In the genomic region with DNA sequence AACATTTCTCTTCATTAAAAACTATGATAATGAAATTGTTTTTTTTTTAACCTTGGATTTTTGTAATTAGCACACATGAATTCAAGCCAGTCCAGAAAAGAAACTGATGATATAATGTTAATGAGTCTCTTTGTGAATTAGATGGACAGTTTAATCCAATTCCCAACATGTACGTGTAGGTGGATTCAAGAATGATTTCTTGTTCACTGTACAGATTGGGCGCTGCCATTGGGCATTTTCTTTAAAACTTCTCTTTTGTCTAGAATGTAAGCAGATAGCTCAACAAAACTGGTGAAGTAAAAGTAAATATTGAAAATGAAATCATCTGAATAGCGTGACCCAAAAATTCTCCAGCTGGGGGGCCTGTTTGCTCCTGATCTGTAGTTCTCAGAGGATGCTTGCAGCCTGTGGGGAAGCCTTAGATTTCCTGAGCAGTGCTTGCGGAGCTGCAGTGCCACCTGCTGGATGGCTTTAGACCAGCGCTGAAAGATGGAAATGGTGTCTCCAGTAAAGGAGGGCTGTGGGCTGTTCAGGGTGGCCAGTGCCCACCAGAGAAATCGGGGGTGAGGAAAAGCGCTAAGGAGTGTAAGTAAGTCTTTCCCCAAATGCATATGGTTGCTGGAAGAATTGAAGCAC, we compare ENCODE assay signal across 7 mouse cellular contexts. TPM values are rescaled to one million over a fixed set of nuclear protein-coding genes. Genes with fewer than 3 reads are reported as not detected.
A peak's percentile ranks its signal among the peaks of the same experiment; 100 is the strongest.
DNase-seq lines count a peak whose midpoint lies in the region; ATAC-seq and TF ChIP-seq lines count a peak whose summit lies in the region.

No protein-coding gene starts in this region.

- no peak overlapping the region for H3K27ac ChIP-seq in kidney, adult 2 months (ENCODE audit: insufficient read depth, low read depth, low read length)
- no peak overlapping the region for H3K27ac ChIP-seq in limb, embryonic 11.5 days (replicated peaks; ENCODE audit: low read depth, low read length)
- H3K27ac ChIP-seq in midbrain, embryonic 16.5 days (ENCODE audit: low read length) = no peak overlapping the region
- H3K27ac ChIP-seq in spleen, adult 2 months (ENCODE audit: insufficient read depth, low read length) = no peak overlapping the region

- 37% methylated on average over 7 of the region's 7 CpGs for WGBS in kidney, adult 2 months
- WGBS in limb, embryonic 11.5 days = 50% methylated on average over 7 of the region's 7 CpGs
- 27% methylated on average over 7 of the region's 7 CpGs for WGBS in midbrain, embryonic 16.5 days
- WGBS in spleen, adult 2 months = 40% methylated on average over 7 of the region's 7 CpGs

- no peaks in the 10 kb centered on the region for H3K9me3 ChIP-seq in limb, embryonic 11.5 days (ENCODE audit: control insufficient read depth, low read length)
- no peaks in the 10 kb centered on the region for H3K9me3 ChIP-seq in midbrain, embryonic 16.5 days (replicated peaks; ENCODE audit: control insufficient read depth, low read length, poor library complexity, severe bottlenecking)

- DNase-seq in adrenal gland, adult 8-10 months = peak; percentile 64
- DNase-seq in embryo, embryonic 10.5 days (ENCODE audit: low spot score) = peak; percentile 87
- DNase-seq in gastrocnemius, postnatal 25 days = peak; percentile 60
- DNase-seq in kidney, adult 2 months = peak; percentile 79
- peak; percentile 87 for DNase-seq in limb, embryonic 11.5 days (ENCODE audit: low spot score)
- DNase-seq in spleen, adult 2 months (ENCODE audit: low read depth in 1 of 2, low spot score in 2 of 2) = peak; percentile 45 to 76

- no peak overlapping the region for H3K4me3 ChIP-seq in kidney, adult 2 months (ENCODE audit: insufficient read depth, low read depth, low read length)
- H3K4me3 ChIP-seq in limb, embryonic 11.5 days (ENCODE audit: low read depth, low read length) = no peak overlapping the region
- H3K4me3 ChIP-seq in midbrain, embryonic 16.5 days (ENCODE audit: low read depth, low read length) = no peak overlapping the region
- no peak overlapping the region for H3K4me3 ChIP-seq in spleen, adult 2 months (ENCODE audit: extremely low read depth, insufficient read depth, insufficient read length)

- H3K36me3 ChIP-seq in kidney, adult 2 months (ENCODE audit: control insufficient read depth, insufficient read depth, low read length) = no peaks in the 10 kb centered on the region; the same call in 1 of the 2 replicates
- peaks cover 5% of the 10 kb centered on the region; the same call in 1 of the 2 replicates for H3K36me3 ChIP-seq in limb, embryonic 11.5 days (ENCODE audit: control insufficient read depth, insufficient read depth, low read length)
- peaks cover 2% of the 10 kb centered on the region; the same call in 1 of the 2 replicates for H3K36me3 ChIP-seq in midbrain, embryonic 16.5 days (ENCODE audit: control insufficient read depth, insufficient read depth, low read length)
- no peaks in the 10 kb centered on the region for H3K36me3 ChIP-seq in spleen, adult 2 months (ENCODE audit: control insufficient read depth, insufficient read depth, low read length)

- H3K9ac ChIP-seq in limb, embryonic 11.5 days (ENCODE audit: low read length) = no peak overlapping the region
- H3K9ac ChIP-seq in midbrain, embryonic 16.5 days (ENCODE audit: low read depth, low read length) = no peak overlapping the region

- H3K4me1 ChIP-seq in kidney, adult 2 months (ENCODE audit: control insufficient read depth, insufficient read depth, low read length) = no peaks in the 10 kb centered on the region
- H3K4me1 ChIP-seq in limb, embryonic 11.5 days (ENCODE audit: control insufficient read depth, insufficient read depth, low read length) = 0 out of 2 replicates have a peak, but pooled peaks cover 2% of the 10 kb centered on the region
- no peaks in the 10 kb centered on the region for H3K4me1 ChIP-seq in midbrain, embryonic 16.5 days (ENCODE audit: control insufficient read depth, insufficient read depth, low read length)
- no peaks in the 10 kb centered on the region for H3K4me1 ChIP-seq in spleen, adult 2 months (ENCODE audit: control insufficient read depth, insufficient read depth, insufficient read length)

- no peak overlapping the region for H3K4me2 ChIP-seq in limb, embryonic 11.5 days (ENCODE audit: low read depth, severe bottlenecking)
- no peak overlapping the region for H3K4me2 ChIP-seq in midbrain, embryonic 16.5 days (ENCODE audit: low read length)

- TF ChIP-seq POLR2A in kidney, adult 2 months (IDR thresholded peaks at IDR 0.05; ENCODE audit: low read depth, low read length) = no peak
- TF ChIP-seq POLR2A in spleen, adult 2 months (IDR thresholded peaks at IDR 0.05; ENCODE audit: low read depth, low read length) = no peak

- no peaks in the 10 kb centered on the region for H3K27me3 ChIP-seq in kidney, adult 2 months (replicated peaks; ENCODE audit: control insufficient read depth, insufficient read depth, low read length)
- H3K27me3 ChIP-seq in limb, embryonic 11.5 days (ENCODE audit: control insufficient read depth, insufficient read depth, low read length) = no peaks in the 10 kb centered on the region
- no peaks in the 10 kb centered on the region for H3K27me3 ChIP-seq in midbrain, embryonic 16.5 days (ENCODE audit: control insufficient read depth, insufficient read depth, low read depth, low read length)
- no peaks in the 10 kb centered on the region for H3K27me3 ChIP-seq in spleen, adult 2 months (ENCODE audit: control insufficient read depth, insufficient read depth, low read length)

- no peak for ATAC-seq in limb, embryonic 11.5 days (ENCODE audit: insufficient number of reproducible peaks, low FRiP score, low TSS enrichment, low read depth)
- ATAC-seq in midbrain, embryonic 16.5 days = peak; percentile 90

- TF ChIP-seq CTCF in kidney, adult 2 months (conservative IDR thresholded peaks at IDR 0.05; ENCODE audit: insufficient read depth, insufficient read length, low read depth, low read length) = peak; percentile 96
- peak; percentile 97 for TF ChIP-seq CTCF in spleen, adult 2 months (IDR thresholded peaks at IDR 0.05; ENCODE audit: extremely low read depth, insufficient read depth, insufficient read length, insufficient replicate concordance)

RNA-seq across cellular contexts. Expression of a gene that starts 59.2 kb away (rescaled TPM):
- 100 to 1,000 TPM in 3 of 4 experiments, 10 to 100 TPM in 1; 81.3 to 142 (median 124) TPM for total RNA-seq in adrenal gland, adult 8-10 months (2022)
- 1 to 10 TPM; 8.3 to 9.0 TPM for total RNA-seq in gastrocnemius, postnatal 25 days (2021)
- polyA plus RNA-seq in kidney, adult 2 months (2012; rRNA removed) = 3.8 and 5.2 TPM in 2 replicates
- 22.2 and 24.6 TPM in 2 replicates for polyA plus RNA-seq in limb, embryonic 11.5 days (2014; fragmentation: Nextera tagmentation; extraction: Ambion mirVana)
- polyA plus RNA-seq in midbrain, embryonic 16.5 days (2015; fragmentation: Nextera tagmentation; extraction: Ambion mirVana) = 7.6 TPM in 2 replicates
- polyA plus RNA-seq in spleen, adult 2 months (2012; rRNA removed) = 2.2 and 2.9 TPM in 2 replicates
